Mouse (Mus musculus) adrenal gland, adult 18-20 months (tissue): Measurements from ENCODE around the gene Clcn1. TPM values are rescaled to one million over a fixed set of nuclear protein-coding genes. Genes with fewer than 3 reads are reported as not detected.

Experiments
- DNase-seq, 2 experiments: peaks; one replicate each; pipeline ENCODE4 v3.0.0; 2021 to 2022; ENCODE audit warnings: low spot score in 2 of 2
- long read RNA-seq, 2 experiments: library from polyadenylated mRNA; stranded (forward); transcript quantifications; one replicate each; pipeline ENCODE4 v2.0.0; 2021
- total RNA-seq, 2 experiments: library from RNA; stranded (reverse); gene quantifications; 1 replicate in 1 of 2; 2 replicates in 1 of 2; pipeline ENCODE4 v1.2.3; 2021

The Clcn1 gene
- total RNA-seq: under 1 TPM; 0.10 TPM
- long read RNA-seq, experiment 1: 0 reads
- long read RNA-seq, experiment 2: 0 reads

GRCm38 (mm10) chr6:42286448-42286847, at the start of gene Clcn1:
TSS of gene Clcn1 (plus strand) at chr6:42286685.
- DNase-seq: no peak

GRCm38 (mm10) chr6:42237276-42237805, 49.1 kb upstream of the Clcn1 start:
- DNase-seq: no peak

GRCm38 (mm10) chr6:42241311-42242045, 45.0 kb upstream of the Clcn1 start:
- DNase-seq: no peak

GRCm38 (mm10) chr6:42245711-42246353, 40.7 kb upstream of the Clcn1 start, which contains the start of gene Gstk1:
TSS of gene Gstk1 (plus strand) at chr6:42245935.
- peak; percentile 68 to 72 for DNase-seq

GRCm38 (mm10) chr6:42247173-42247572, 39.3 kb upstream of the Clcn1 start:
- no peak for DNase-seq

- DNase-seq: no peak
Observed at GRCm38 (mm10) chr6:42247981-42248380, 38.5 kb upstream of the Clcn1 start.

- no peak for DNase-seq
Observed at GRCm38 (mm10) chr6:42251791-42252190, 34.7 kb upstream of the Clcn1 start.

GRCm38 (mm10) chr6:42253103-42253502, 33.4 kb upstream of the Clcn1 start:
- DNase-seq: no peak

GRCm38 (mm10) chr6:42257303-42257863, 29.1 kb upstream of the Clcn1 start:
- peak; percentile 50 to 57 for DNase-seq

- no peak for DNase-seq
Observed at GRCm38 (mm10) chr6:42260430-42260829, 26.1 kb upstream of the Clcn1 start.

GRCm38 (mm10) chr6:42261524-42262170, 24.8 kb upstream of the Clcn1 start, which contains the start of gene Tmem139:
TSS of gene Tmem139 (plus strand) at chr6:42261970.
- DNase-seq: no peak

GRCm38 (mm10) chr6:42264626-42265312, 21.7 kb upstream of the Clcn1 start, which contains the start of gene Casp2:
TSS of gene Casp2 (plus strand) at chr6:42264985.
- DNase-seq: peak; percentile 97

GRCm38 (mm10) chr6:42265391-42266330, 20.8 kb upstream of the Clcn1 start:
- no peak for DNase-seq

GRCm38 (mm10) chr6:42270817-42271216, 15.7 kb upstream of the Clcn1 start:
- no peak for DNase-seq

- DNase-seq: no peak
Observed at GRCm38 (mm10) chr6:42276151-42276550, 10.3 kb upstream of the Clcn1 start.

- no peak for DNase-seq
Observed at GRCm38 (mm10) chr6:42282865-42283528, 3.5 kb upstream of the Clcn1 start.

- DNase-seq: no peak
Observed at GRCm38 (mm10) chr6:42287562-42287961, 1.1 kb downstream of the Clcn1 start.

GRCm38 (mm10) chr6:42293327-42293726, 6.8 kb downstream of the Clcn1 start:
- no peak for DNase-seq

- no peak for DNase-seq
Observed at GRCm38 (mm10) chr6:42295549-42296094, 9.1 kb downstream of the Clcn1 start.
